Mouse (Mus musculus) stomach, adult 2 months (tissue): ENCODE measurements around the gene Adam26b. TPM values are rescaled to one million over a fixed set of nuclear protein-coding genes. Genes with fewer than 3 reads are reported as not detected.

Experiments
- polyA plus RNA-seq: library from polyadenylated mRNA; depleted of rRNA; stranded (reverse); fragments of >200 nt; gene quantifications from 2 replicates; pipeline ENCODE4 v1.2.3, GENCODE M21; 2012; rRNA removed

Adam26b gene
- polyA plus RNA-seq, result not detected in 2 replicates

GRCm38 (mm10) chr8:43528006-43528405, at the start of gene Adam26b:
TSS of gene Adam26b (minus strand) at chr8:43528106.

GRCm38 (mm10) chr8:43576607-43577006, 48.7 kb upstream of the Adam26b start, which contains the start of gene Adam26a:
TSS of gene Adam26a (minus strand) at chr8:43576707.

Other genes with a start within 250 kb of the Adam26b start
- not detected in 2 replicates for gene Zfp42, start 221.1 kb downstream of the Adam26b start, polyA plus RNA-seq
- gene Adam26a, start 48.6 kb upstream of the Adam26b start, polyA plus RNA-seq, result not detected in 2 replicates
- not detected in 2 replicates for gene Gm5346, start 99.2 kb upstream of the Adam26b start, polyA plus RNA-seq
- not detected in 2 replicates for gene Adam34, start 181.9 kb upstream of the Adam26b start, polyA plus RNA-seq